Mouse (Mus musculus) heart, adult 2 months (tissue): ENCODE data around the gene Homer3. TPM values are rescaled to one million over a fixed set of nuclear protein-coding genes. Genes with fewer than 3 reads are reported as not detected.

Experiments
- DNase-seq, 2 experiments: peaks; one replicate each; pipeline ENCODE4 v3.0.0; 2021
- H3K27ac ChIP-seq: fragments of 200-600 bp; 2 replicates; pipeline ENCODE4 v1.8.1; 2022
- H3K27me3 ChIP-seq: fragments of 200-500 bp; 2 replicates; pipeline ENCODE4 v1.6.1; 2012; ENCODE audit warnings: mild to moderate bottlenecking, low read length, inconsistent platforms, mixed read lengths; ENCODE audit not compliant: control insufficient read depth, insufficient read depth
- H3K36me3 ChIP-seq: fragments of 200-500 bp; 2 replicates; pipeline ENCODE4 v1.6.1; 2012; ENCODE audit warnings: low read length, inconsistent platforms; ENCODE audit not compliant: control insufficient read depth, insufficient read depth
- H3K4me1 ChIP-seq: fragments of 200-500 bp; 2 replicates; pipeline ENCODE4 v1.6.1; 2011; ENCODE audit warnings: low read length; ENCODE audit not compliant: control insufficient read depth, insufficient read depth
- H3K4me3 ChIP-seq: fragments of 200-600 bp; 2 replicates; pipeline ENCODE4 v1.8.1; 2022
- H3K79me2 ChIP-seq: fragments of 200-500 bp; replicated peaks from 2 replicates; pipeline ENCODE4 v1.6.1; 2012; ENCODE audit warnings: mild to moderate bottlenecking, inconsistent platforms, low read length, moderate library complexity, mixed read lengths; ENCODE audit not compliant: control insufficient read depth, insufficient read depth
- H3K9ac ChIP-seq: fragments of 200-500 bp; 2 replicates; pipeline ENCODE4 v1.6.1; 2012; ENCODE audit warnings: low read depth, mild to moderate bottlenecking, control low read depth, inconsistent platforms, low read length, mixed read lengths
- CTCF ChIP-seq: fragments of 200-600 bp; IDR thresholded peaks from 2 replicates; pipeline ENCODE4 v1.8.1; 2022; ENCODE audit warnings: antibody characterized with exemption, mild to moderate bottlenecking, moderate library complexity
- EP300 ChIP-seq: fragments of 200-500 bp; IDR thresholded peaks from 2 replicates; pipeline ENCODE4 v1.6.1; 2011; ENCODE audit warnings: low read depth, low read length, control low read depth; ENCODE audit not compliant: insufficient read depth
- POLR2A ChIP-seq: fragments of 200-500 bp; IDR thresholded peaks from 2 replicates; pipeline ENCODE4 v1.6.1; 2011; ENCODE audit warnings: mild to moderate bottlenecking, low read depth, low read length, control low read depth; ENCODE audit not compliant: insufficient read depth
- WGBS: fragments of 180-500 bp; shearing (Covaris S2); methylation state at CpG from one replicate; pipeline ENCODE4 v1.1.7; 2018; 5-methylcytosine and 5-hydroxymethylcytosine counted together
- intact Hi-C: fragments of 180-260 bp; cut with DNase I; formaldehyde crosslinking; loops from one replicate; pipeline ENCODE4 v1.15.1; 2025
- polyA plus RNA-seq: library from polyadenylated mRNA; depleted of rRNA; stranded (reverse); fragments of >200 nt; gene quantifications from 2 replicates; pipeline ENCODE4 v1.2.3, GENCODE M21; 2012
- total RNA-seq, 2 experiments: library from RNA; stranded (reverse); gene quantifications; 2 replicates each; pipeline ENCODE4 v1.2.3; 2021

The Homer3 gene
- total and polyA plus RNA-seq, 3 experiments, result 7.2 to 14.9 (median 8.3) TPM

DNA sequence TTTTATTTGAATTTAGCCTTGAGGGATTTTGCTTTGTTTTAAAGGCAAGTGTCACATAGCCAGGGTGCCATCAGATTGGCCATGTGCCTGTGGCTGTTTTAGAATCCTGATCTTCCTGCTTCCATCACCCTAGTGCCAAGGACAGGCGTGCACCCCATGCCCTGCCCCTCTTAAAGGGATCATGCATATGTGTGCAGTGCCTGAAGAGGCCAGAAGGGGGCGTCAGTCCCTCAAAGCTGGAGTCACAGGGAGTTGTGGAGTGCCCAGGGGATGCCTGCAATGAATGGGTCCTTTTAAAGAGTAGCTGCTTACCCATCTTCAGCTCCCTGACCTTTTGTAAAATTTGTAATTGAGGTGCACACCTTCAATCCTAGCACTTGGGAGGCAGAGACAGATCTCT lies 26.7 kb downstream of the Homer3 start:
- no peak overlapping the region for H3K9ac ChIP-seq
- 0 out of 2 replicates have a peak, but pooled peaks cover 2% of the 10 kb centered on the region for H3K4me1 ChIP-seq
- TF ChIP-seq CTCF, result peak; percentile 67
- TF ChIP-seq EP300, result no peak
- TF ChIP-seq POLR2A, result no peak
- H3K27me3 ChIP-seq, result no peaks in the 10 kb centered on the region
- 38% methylated on average over 2 of the region's 2 CpGs for WGBS
- intact Hi-C loops, result no loop called here
- H3K79me2 ChIP-seq, result no peaks in the 10 kb centered on the region
- DNase-seq, result no peak
- H3K4me3 ChIP-seq, result no peak overlapping the region
- H3K36me3 ChIP-seq, result no peaks in the 10 kb centered on the region
- H3K27ac ChIP-seq, result no peak overlapping the region

DNA sequence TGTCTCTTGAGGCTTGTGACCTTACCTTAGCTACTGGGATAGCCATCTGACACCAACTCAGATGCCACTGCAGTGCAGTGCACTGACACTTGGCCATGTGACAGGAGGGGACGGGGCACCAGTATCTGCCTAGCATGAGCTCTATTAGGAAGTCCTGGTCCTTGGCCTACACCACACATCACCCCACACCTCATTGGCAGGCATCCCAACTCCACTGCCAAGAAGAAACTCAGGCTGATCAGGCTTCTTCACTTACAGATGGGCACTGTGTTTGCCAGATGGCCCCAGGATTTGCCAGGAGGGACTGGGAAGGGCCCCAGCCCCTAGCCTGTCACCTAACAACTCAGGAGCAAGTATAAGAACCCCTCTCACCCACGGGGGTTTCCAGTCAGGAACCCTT lies 30.8 kb downstream of the Homer3 start:
- Histone ChIP-seq H3K4me1 (no peaks in the 10 kb centered on the region), H3K9ac (no peak overlapping the region), H3K36me3 (no peaks in the 10 kb centered on the region), H3K27me3 (no peaks in the 10 kb centered on the region), H3K4me3 (no peak overlapping the region), H3K79me2 (no peaks in the 10 kb centered on the region), H3K27ac (no peak overlapping the region)
- TF ChIP-seq CTCF (no peak), POLR2A (0 out of 2 replicates have a peak, but pooled peaks have one; percentile 20)
- intact Hi-C loops, result no loop called here
- 41% methylated on average over 2 of the region's 2 CpGs for WGBS
- peak in 1 of 2 experiments; percentile 33 for DNase-seq

DNA sequence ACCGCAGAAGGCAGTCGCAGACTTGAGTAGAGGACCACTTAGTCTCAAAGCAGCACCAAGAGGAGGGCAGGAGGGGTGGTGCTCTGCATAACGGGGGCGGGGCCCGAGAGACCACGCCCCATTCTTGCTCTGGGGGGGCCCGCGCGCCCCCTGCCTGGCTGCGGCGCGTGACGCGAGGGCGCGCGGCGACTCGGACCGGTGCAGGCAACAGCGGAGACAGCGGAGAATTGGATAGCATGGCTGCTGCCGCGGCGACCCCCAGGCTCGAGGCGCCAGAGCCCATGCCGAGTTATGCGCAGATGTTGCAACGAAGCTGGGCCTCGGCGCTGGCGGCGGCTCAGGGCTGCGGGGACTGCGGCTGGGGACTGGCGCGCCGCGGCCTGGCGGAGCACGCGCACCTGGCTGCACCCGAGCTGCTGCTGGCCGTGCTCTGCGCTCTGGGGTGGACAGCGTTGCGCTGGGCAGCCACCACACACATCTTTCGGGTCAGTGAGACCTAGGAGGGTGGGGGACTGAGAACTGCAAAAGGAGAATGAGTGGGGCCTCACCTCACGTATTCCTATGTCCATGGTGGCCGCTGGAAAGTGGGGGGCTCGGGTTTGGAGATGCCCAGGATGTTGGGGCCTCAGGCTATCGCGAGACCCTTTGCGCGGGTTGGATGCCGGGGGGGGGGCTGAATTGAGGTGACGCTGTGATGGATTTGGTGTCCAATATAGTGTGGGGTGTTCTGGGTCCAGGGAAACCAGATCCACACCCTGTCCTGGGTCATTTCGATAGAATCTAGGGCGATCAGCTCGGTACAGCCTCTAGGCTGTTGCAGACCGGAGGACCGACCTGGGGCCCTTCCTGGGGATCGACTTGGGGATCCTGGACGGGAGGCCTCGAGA lies 33.2 kb downstream of the Homer3 start, which contains the start of gene Cers1:
TSS of gene Cers1 (plus strand) at position 152 of the 887 bp plus-strand sequence.
- Histone ChIP-seq H3K4me3 (peak within 1 kb of the TSS; percentile 53), H3K9ac (peak within 1 kb of the TSS; percentile 68), H3K79me2 (no peaks in the 10 kb centered on the region), H3K27me3 (no peaks in the 10 kb centered on the region), H3K36me3 (no peaks in the 10 kb centered on the region), H3K4me1 (no peaks in the 10 kb centered on the region), H3K27ac (no peak within 1 kb of the TSS)
- TF ChIP-seq CTCF (no peak), EP300 (no peak), POLR2A (no peak)
- peak; percentile 71 to 72 for DNase-seq
- intact Hi-C loops, result no loop called here
- 6% methylated on average over 66 of the region's 66 CpGs for WGBS

DNA sequence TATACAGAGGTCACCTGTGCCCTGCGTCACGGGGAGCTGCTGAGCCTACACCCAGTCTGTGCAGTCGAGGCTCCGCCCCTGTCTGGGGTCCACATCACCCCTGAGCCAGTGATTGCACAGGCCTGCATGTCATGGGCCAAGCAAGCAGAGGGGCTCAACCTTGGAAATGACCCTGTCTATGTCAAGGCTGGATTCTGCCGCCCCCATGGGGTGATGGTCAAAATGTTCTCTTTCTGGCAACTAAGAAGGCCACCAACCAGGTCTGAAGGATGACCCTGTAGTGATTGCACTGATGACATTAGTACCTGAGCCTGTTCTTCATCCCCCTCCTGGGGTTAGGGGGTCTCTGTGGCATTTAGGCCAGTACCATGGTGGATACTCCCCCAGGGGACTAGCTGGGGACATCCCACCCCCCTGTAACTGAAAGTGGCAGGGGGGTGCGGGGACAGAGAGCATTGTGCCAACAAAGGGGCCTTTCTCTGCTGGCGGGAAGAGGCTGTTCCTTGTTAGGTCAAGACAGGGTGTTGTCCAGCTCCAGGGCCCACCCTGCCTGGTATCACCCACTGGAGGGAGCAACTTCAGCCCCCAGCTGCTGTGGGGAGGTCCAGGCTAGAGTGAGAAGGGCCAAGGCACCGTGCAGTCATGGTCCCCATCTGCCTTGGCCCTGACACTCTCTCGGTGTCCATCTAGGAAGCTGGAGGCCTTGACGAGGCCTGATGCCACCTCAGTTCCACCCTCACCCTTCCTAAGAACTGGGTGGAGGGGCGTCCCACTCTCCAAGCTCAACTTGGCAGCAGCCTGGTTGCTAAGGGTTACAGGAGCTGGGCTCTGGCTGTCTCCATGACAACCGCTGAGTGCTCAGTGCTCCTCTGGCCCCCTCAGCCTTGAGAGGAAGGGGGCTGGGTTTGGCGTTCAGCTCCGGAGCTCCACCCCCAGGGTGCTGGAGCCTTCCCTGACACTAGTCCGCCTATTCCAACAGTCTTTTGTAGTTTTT lies 34.2 kb downstream of the Homer3 start:
- 35% methylated on average over 15 of the region's 15 CpGs for WGBS

DNA sequence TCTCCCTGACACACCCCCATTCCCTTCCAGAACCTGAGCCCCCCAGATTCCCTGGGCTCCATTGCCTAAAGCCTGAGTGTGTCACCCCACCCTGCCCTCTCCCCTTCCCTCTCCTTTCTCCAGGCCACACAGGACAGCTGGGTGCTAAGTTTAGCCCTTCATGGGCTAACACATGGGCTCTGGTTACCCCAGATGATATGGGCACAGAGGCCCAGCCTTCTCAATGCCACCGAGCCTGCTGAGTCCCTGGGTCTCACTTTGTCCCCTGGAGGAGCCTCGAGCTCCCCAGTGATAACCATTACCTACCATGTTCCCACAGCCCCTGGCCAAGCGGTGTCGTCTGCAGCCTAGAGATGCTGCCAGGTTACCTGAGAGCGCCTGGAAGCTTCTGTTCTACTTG lies 35.2 kb downstream of the Homer3 start:
- Histone ChIP-seq H3K79me2 (no peaks in the 10 kb centered on the region), H3K4me1 (no peaks in the 10 kb centered on the region), H3K9ac (no peak overlapping the region), H3K27me3 (no peaks in the 10 kb centered on the region), H3K27ac (no peak overlapping the region), H3K4me3 (no peak overlapping the region), H3K36me3 (no peaks in the 10 kb centered on the region)
- DNase-seq, result no peak
- WGBS, result 87% methylated on average over 5 of the region's 5 CpGs
- intact Hi-C loops, result no loop called here
- TF ChIP-seq EP300 (no peak), POLR2A (no peak), CTCF (no peak)

More for the DNA sequence above, 34.2 kb downstream of the Homer3 start:
- Histone ChIP-seq H3K4me1 (no peaks in the 10 kb centered on the region), H3K36me3 (no peaks in the 10 kb centered on the region), H3K79me2 (no peaks in the 10 kb centered on the region), H3K4me3 (no peak overlapping the region; the same call in 1 of the 2 replicates), H3K27ac (no peak overlapping the region), H3K27me3 (no peaks in the 10 kb centered on the region), H3K9ac (no peak overlapping the region)
- intact Hi-C loops, result no loop called here
- DNase-seq, result no peak
- no peak for TF ChIP-seq CTCF

DNA sequence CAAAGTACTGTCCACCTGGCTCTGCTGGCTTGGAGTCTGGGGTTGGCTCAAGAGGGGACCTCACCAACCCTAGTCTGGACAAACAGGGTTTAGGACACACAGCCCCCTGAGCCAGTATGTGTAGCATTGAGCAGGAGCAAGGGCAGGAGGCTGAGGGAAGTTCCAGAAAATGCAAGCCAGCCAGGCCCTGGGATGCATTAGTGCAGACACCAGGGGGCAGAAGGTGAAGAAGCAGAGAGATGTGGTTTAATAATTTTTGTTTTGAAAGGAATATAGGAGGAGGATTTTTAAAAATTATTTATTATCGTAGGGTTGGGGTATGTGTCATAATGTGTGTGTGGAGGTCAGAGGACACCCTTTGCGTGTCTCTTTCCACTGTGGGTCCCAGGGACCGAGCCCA lies 41.1 kb downstream of the Homer3 start:
- Histone ChIP-seq H3K4me1 (no peaks in the 10 kb centered on the region), H3K9ac (no peak overlapping the region), H3K4me3 (no peak overlapping the region), H3K27ac (no peak overlapping the region), H3K36me3 (no peaks in the 10 kb centered on the region), H3K79me2 (no peaks in the 10 kb centered on the region), H3K27me3 (no peaks in the 10 kb centered on the region)
- WGBS, result 93% methylated on average over 3 of the region's 3 CpGs
- no peak for DNase-seq
- intact Hi-C loops, result no loop called here
- TF ChIP-seq EP300, result no peak
- TF ChIP-seq CTCF, result 0 out of 2 replicates have a peak, but pooled peaks have one; percentile 8
- no peak for TF ChIP-seq POLR2A
